In genomic region chr8:119412735-119413498, GRCm38 (mm10) we compare ENCODE assay signal across 8 mouse cellular contexts. TPM values are rescaled to one million over a fixed set of nuclear protein-coding genes. Genes with fewer than 3 reads are reported as not detected.
DNase-seq lines count a peak whose midpoint lies in the region; ATAC-seq and TF ChIP-seq lines count a peak whose summit lies in the region.

No protein-coding gene starts in this region.

- peak; percentile 85 to 86 for DNase-seq in B cell, adult 2 months
- DNase-seq in adrenal gland, postnatal 10 days: peak; percentile 88
- peak; percentile 85 for DNase-seq in embryonic facial prominence, embryonic 10.5 days (ENCODE audit: low spot score)
- peak; percentile 76 to 89 for DNase-seq in heart, adult 18-20 months
- peak; percentile 82 for DNase-seq in kidney, adult 18-20 months
- peak; percentile 76 for DNase-seq in limb, embryonic 14.5 days (ENCODE audit: low spot score)
- peak; percentile 54 to 71 for DNase-seq in spleen, postnatal 36 days (ENCODE audit: low spot score in 2 of 2)

- peaks cover 50% of the 10 kb centered on the region for H3K27me3 ChIP-seq in embryonic facial prominence, embryonic 10.5 days (replicated peaks; ENCODE audit: low read depth, poor library complexity, severe bottlenecking)
- no peaks in the 10 kb centered on the region for H3K27me3 ChIP-seq in limb, embryonic 14.5 days (ENCODE audit: control insufficient read depth, insufficient read depth, low read length)
- no peaks in the 10 kb centered on the region; the same call in 1 of the 2 replicates for H3K27me3 ChIP-seq in midbrain, embryonic 15.5 days (replicated peaks)

- peak overlapping the region; percentile 49 for H3K4me2 ChIP-seq in limb, embryonic 14.5 days (replicated peaks; ENCODE audit: low read depth, low read length, severe bottlenecking)
- peak overlapping the region; percentile 46 for H3K4me2 ChIP-seq in midbrain, embryonic 15.5 days

- H3K27ac ChIP-seq in embryonic facial prominence, embryonic 10.5 days (replicated peaks): peak overlapping the region; percentile 63
- no peak overlapping the region for H3K27ac ChIP-seq in limb, embryonic 14.5 days (replicated peaks; ENCODE audit: low read depth, low read length)
- no peak overlapping the region for H3K27ac ChIP-seq in midbrain, embryonic 15.5 days

- peak overlapping the region; percentile 43 for H3K4me3 ChIP-seq in embryonic facial prominence, embryonic 10.5 days
- peak overlapping the region; percentile 19; the same call in 1 of the 2 replicates for H3K4me3 ChIP-seq in limb, embryonic 14.5 days (replicated peaks; ENCODE audit: low read length)
- peak overlapping the region; percentile 13; the same call in 1 of the 2 replicates for H3K4me3 ChIP-seq in midbrain, embryonic 15.5 days

- H3K9me3 ChIP-seq in embryonic facial prominence, embryonic 10.5 days: no peaks in the 10 kb centered on the region
- H3K9me3 ChIP-seq in limb, embryonic 14.5 days (ENCODE audit: control insufficient read depth, low read length): no peaks in the 10 kb centered on the region
- no peaks in the 10 kb centered on the region for H3K9me3 ChIP-seq in midbrain, embryonic 15.5 days

- ATAC-seq in limb, embryonic 14.5 days (ENCODE audit: low FRiP score, low read depth): peak; percentile 86
- ATAC-seq in midbrain, embryonic 15.5 days (replicated peaks): peak; percentile 86

- WGBS in embryonic facial prominence, embryonic 10.5 days: 16% methylated on average over 18 of the region's 18 CpGs
- WGBS in limb, embryonic 14.5 days: 12% methylated on average over 18 of the region's 18 CpGs
- 13% methylated on average over 18 of the region's 18 CpGs for WGBS in midbrain, embryonic 15.5 days

- H3K36me3 ChIP-seq in embryonic facial prominence, embryonic 10.5 days (replicated peaks): peaks cover 33% of the 10 kb centered on the region
- peaks cover 35% of the 10 kb centered on the region for H3K36me3 ChIP-seq in limb, embryonic 14.5 days (ENCODE audit: control insufficient read depth, insufficient read depth, low read length)
- peaks cover 28% of the 10 kb centered on the region for H3K36me3 ChIP-seq in midbrain, embryonic 15.5 days (replicated peaks)

- TF ChIP-seq POLR2A in limb, embryonic 14.5 days (IDR thresholded peaks at IDR 0.05; ENCODE audit: borderline replicate concordance, extremely low read depth, insufficient read depth, insufficient read length): no peak

- peak overlapping the region; percentile 47 for H3K9ac ChIP-seq in limb, embryonic 14.5 days (ENCODE audit: low read depth, low read length, severe bottlenecking)
- H3K9ac ChIP-seq in midbrain, embryonic 15.5 days: peak overlapping the region; percentile 42; the same call in 1 of the 2 replicates

- peaks cover 14% of the 10 kb centered on the region for H3K4me1 ChIP-seq in embryonic facial prominence, embryonic 10.5 days
- 0 out of 2 replicates have a peak, but pooled peaks cover 3% of the 10 kb centered on the region for H3K4me1 ChIP-seq in limb, embryonic 14.5 days (ENCODE audit: control insufficient read depth, insufficient read depth, low read length)
- H3K4me1 ChIP-seq in midbrain, embryonic 15.5 days: 0 out of 2 replicates have a peak, but pooled peaks cover 4% of the 10 kb centered on the region

RNA-seq across cellular contexts. Expression of gene Mlycd, which starts 18.2 kb away (rescaled TPM):
- total RNA-seq in adrenal gland, postnatal 10 days (2021): 10 to 100 TPM; 69.7 to 86.6 TPM
- polyA plus RNA-seq in embryonic facial prominence, embryonic 10.5 days (2016; fragmentation: Nextera tagmentation; extraction: Ambion mirVana): 7.3 and 7.6 TPM in 2 replicates
- 100 to 1,000 TPM; 117 to 120 TPM for total RNA-seq in heart, adult 18-20 months (2021)
- 13.6 and 14.8 TPM in 2 replicates for polyA plus RNA-seq in limb, embryonic 14.5 days (2012; rRNA removed)
- 17.0 and 19.1 TPM in 2 replicates for polyA plus RNA-seq in limb, embryonic 14.5 days (2014; fragmentation: Nextera tagmentation; extraction: Ambion mirVana)
- 16.2 and 17.8 TPM in 2 replicates for polyA plus RNA-seq in midbrain, embryonic 15.5 days (2015; fragmentation: Nextera tagmentation; extraction: Ambion mirVana)

RNA-seq across cellular contexts. Expression of gene Osgin1, which starts 21.0 kb away (rescaled TPM):
- 10 to 100 TPM; 72.1 to 81.4 TPM for total RNA-seq in adrenal gland, postnatal 10 days (2021)
- 0.43 and 0.47 TPM in 2 replicates for polyA plus RNA-seq in embryonic facial prominence, embryonic 10.5 days (2016; fragmentation: Nextera tagmentation; extraction: Ambion mirVana)
- total RNA-seq in heart, adult 18-20 months (2021): 1 to 10 TPM; 3.1 to 4.2 TPM
- polyA plus RNA-seq in limb, embryonic 14.5 days (2012; rRNA removed): 2.1 and 2.7 TPM in 2 replicates
- polyA plus RNA-seq in limb, embryonic 14.5 days (2014; fragmentation: Nextera tagmentation; extraction: Ambion mirVana): 1.2 and 2.2 TPM in 2 replicates
- polyA plus RNA-seq in midbrain, embryonic 15.5 days (2015; fragmentation: Nextera tagmentation; extraction: Ambion mirVana): 0.28 and 0.34 TPM in 2 replicates

RNA-seq across cellular contexts. Expression of gene Necab2, which starts 33.6 kb away (rescaled TPM):
- 10 to 100 TPM in 1 of 2 experiments, 1 to 10 TPM in 1; 9.4 to 11.9 TPM for total RNA-seq in adrenal gland, postnatal 10 days (2021)
- 8.8 and 9.4 TPM in 2 replicates for polyA plus RNA-seq in embryonic facial prominence, embryonic 10.5 days (2016; fragmentation: Nextera tagmentation; extraction: Ambion mirVana)
- total RNA-seq in heart, adult 18-20 months (2021): not detected
- 7.8 and 9.5 TPM in 2 replicates for polyA plus RNA-seq in limb, embryonic 14.5 days (2012; rRNA removed)
- 2.2 and 2.6 TPM in 2 replicates for polyA plus RNA-seq in limb, embryonic 14.5 days (2014; fragmentation: Nextera tagmentation; extraction: Ambion mirVana)
- polyA plus RNA-seq in midbrain, embryonic 15.5 days (2015; fragmentation: Nextera tagmentation; extraction: Ambion mirVana): 53.0 and 60.5 TPM in 2 replicates
